Mouse (Mus musculus) CH12.LX (cell line): ENCODE results near the gene Faxc. TPM values are rescaled to one million over a fixed set of nuclear protein-coding genes. Genes with fewer than 3 reads are reported as not detected.

ENCODE experiments used
- DNase-seq: peaks from one replicate; pipeline ENCODE4 v3.0.0-alpha.2; 2013; ENCODE audit errors: extremely low read depth
- H3K27ac ChIP-seq: 2 replicates; pipeline ENCODE4 v1.5.1; 2012; ENCODE audit warnings: low read depth, mild to moderate bottlenecking, control low read depth, moderate library complexity; ENCODE audit not compliant: insufficient read depth
- H3K27me3 ChIP-seq: replicated peaks from 2 replicates; pipeline ENCODE3; 2012; ENCODE audit warnings: inconsistent platforms
- H3K36me3 ChIP-seq, 2 experiments: replicated peaks in 1 of 2; 2 replicates each; pipeline versions ENCODE3 to v1.6.1; 2012; ENCODE audit warnings: inconsistent platforms in 1 of 2, low read length in 1 of 2, mild to moderate bottlenecking in 1 of 2, mixed read lengths in 1 of 2, moderate library complexity in 1 of 2; ENCODE audit not compliant: control insufficient read depth in 1 of 2, insufficient read depth in 1 of 2
- H3K4me1 ChIP-seq, 2 experiments: 2 replicates each; pipeline ENCODE4 v1.6.1; 2012; ENCODE audit warnings: inconsistent platforms in 1 of 2, moderate library complexity in 1 of 2; ENCODE audit not compliant: insufficient read depth in 2 of 2, control insufficient read depth in 1 of 2
- H3K4me2 ChIP-seq: 2 replicates; pipeline ENCODE4 v1.6.1; 2012; ENCODE audit warnings: low read depth, mild to moderate bottlenecking, control low read depth; ENCODE audit not compliant: poor library complexity, insufficient read depth, severe bottlenecking
- H3K4me3 ChIP-seq, 3 experiments: fragments of 150-350 bp in 1 of 3; sonication (generic) in 1 of 3; replicated peaks in 1 of 3; 2 replicates each; pipeline versions ENCODE3 to v1.5.1; 2011 to 2012; ENCODE audit warnings: low read depth in 2 of 3, low read length in 2 of 3, mild to moderate bottlenecking in 2 of 3, moderate library complexity in 2 of 3, control low read depth in 1 of 3, improper control_type of control experiment in 1 of 3, inconsistent platforms in 1 of 3, mixed read lengths in 1 of 3; ENCODE audit not compliant: poor library complexity in 1 of 3
- H3K79me2 ChIP-seq: replicated peaks from 2 replicates; pipeline ENCODE4 v1.6.1; 2012; ENCODE audit warnings: mild to moderate bottlenecking, moderate library complexity; ENCODE audit not compliant: control insufficient read depth, poor library complexity, insufficient read depth, severe bottlenecking; ENCODE audit errors: extremely low read depth
- H3K9ac ChIP-seq: 2 replicates; pipeline ENCODE4 v1.6.1; 2012; ENCODE audit warnings: low read depth, mild to moderate bottlenecking, control low read depth, moderate library complexity; ENCODE audit not compliant: insufficient read depth
- H3K9me3 ChIP-seq: replicated peaks from 2 replicates; pipeline ENCODE3; 2012; ENCODE audit warnings: low read length, inconsistent platforms, mixed read lengths
- CHD2 ChIP-seq: IDR thresholded peaks from 2 replicates; pipeline ENCODE4 v1.6.1; 2011; ENCODE audit warnings: low read length, improper control_type of control experiment
- EP300 ChIP-seq: IDR thresholded peaks from 2 replicates; pipeline ENCODE4 v1.6.1; 2011; ENCODE audit warnings: low read length, improper control_type of control experiment
- ETS1 ChIP-seq: conservative IDR thresholded peaks from 2 replicates; pipeline ENCODE4 v1.6.1; 2012; ENCODE audit warnings: low read depth, mild to moderate bottlenecking, inconsistent platforms, low read length, improper control_type of control experiment, moderate library complexity
- GABPA ChIP-seq: IDR thresholded peaks from 2 replicates; pipeline ENCODE4 v1.6.1; 2012; ENCODE audit warnings: low read depth, low read length, improper control_type of control experiment, inconsistent platforms; ENCODE audit not compliant: insufficient replicate concordance
- HCFC1 ChIP-seq: IDR thresholded peaks from 2 replicates; pipeline ENCODE4 v1.6.1; 2012; ENCODE audit warnings: low read depth, mild to moderate bottlenecking, inconsistent platforms, low read length, improper control_type of control experiment
- IRF4 ChIP-seq: IDR thresholded peaks from 2 replicates; pipeline ENCODE4 v1.6.1; 2014; ENCODE audit warnings: low read depth, mild to moderate bottlenecking, inconsistent platforms, low read length, improper control_type of control experiment
- JUN ChIP-seq: IDR thresholded peaks from 2 replicates; pipeline ENCODE4 v1.6.1; 2011; ENCODE audit warnings: low read depth, mild to moderate bottlenecking, low read length, improper control_type of control experiment, moderate library complexity; ENCODE audit not compliant: insufficient read depth
- KAT2A ChIP-seq: IDR thresholded peaks from 2 replicates; pipeline ENCODE4 v1.6.1; 2012; ENCODE audit warnings: low read length, improper control_type of control experiment, inconsistent platforms; ENCODE audit not compliant: insufficient replicate concordance
- MAFK ChIP-seq: IDR thresholded peaks from 2 replicates; pipeline ENCODE4 v1.6.1; 2011; ENCODE audit warnings: low read length, improper control_type of control experiment; ENCODE audit not compliant: insufficient replicate concordance
- MAX ChIP-seq: IDR thresholded peaks from 2 replicates; pipeline ENCODE4 v1.6.1; 2011; ENCODE audit warnings: low read length, improper control_type of control experiment
- MYC ChIP-seq: IDR thresholded peaks from 2 replicates; pipeline ENCODE4 v1.6.1; 2011; ENCODE audit warnings: low read depth, mild to moderate bottlenecking, improper control_type of control experiment, low read length
- POLR2A ChIP-seq: IDR thresholded peaks from 2 replicates; pipeline ENCODE4 v1.6.1; 2011; ENCODE audit warnings: low read depth, mild to moderate bottlenecking, improper control_type of control experiment, low read length
- POLR2AphosphoS2 ChIP-seq: IDR thresholded peaks from 2 replicates; pipeline ENCODE4 v1.6.1; 2011; ENCODE audit warnings: low read depth, low read length, improper control_type of control experiment
- RAD21 ChIP-seq: IDR thresholded peaks from 2 replicates; pipeline ENCODE4 v1.6.1; 2011; ENCODE audit warnings: low read depth, mild to moderate bottlenecking, low read length, improper control_type of control experiment, moderate library complexity
- SIN3A ChIP-seq: IDR thresholded peaks from 2 replicates; pipeline ENCODE4 v1.6.1; 2012; ENCODE audit warnings: low read length, improper control_type of control experiment, inconsistent platforms
- SMC3 ChIP-seq: IDR thresholded peaks from 2 replicates; pipeline ENCODE4 v1.6.1; 2011; ENCODE audit warnings: low read depth, low read length, improper control_type of control experiment
- TBP ChIP-seq: conservative IDR thresholded peaks from 2 replicates; pipeline ENCODE4 v1.6.1; 2011; ENCODE audit warnings: low read depth, low read length, improper control_type of control experiment
- TCF12 ChIP-seq: IDR thresholded peaks from 2 replicates; pipeline ENCODE4 v1.6.1; 2014; ENCODE audit warnings: low read depth, mild to moderate bottlenecking, inconsistent platforms, low read length, improper control_type of control experiment
- USF2 ChIP-seq: conservative IDR thresholded peaks from 2 replicates; pipeline ENCODE4 v1.6.1; 2011; ENCODE audit warnings: low read depth, low read length, improper control_type of control experiment
- ZMIZ1 ChIP-seq: IDR thresholded peaks from 2 replicates; pipeline ENCODE4 v1.6.1; 2012; ENCODE audit warnings: low read depth, mild to moderate bottlenecking, inconsistent platforms, low read length, improper control_type of control experiment
- ZNF384 ChIP-seq: IDR thresholded peaks from 2 replicates; pipeline ENCODE4 v1.6.1; 2012; ENCODE audit warnings: low read depth, low read length, improper control_type of control experiment, inconsistent platforms
- dilution Hi-C: fragments of 300-500 bp; cut with MboI; formaldehyde crosslinking; loops from 2 replicates; pipeline ENCODE4 v1.14.3; 2020; ENCODE audit warnings: low sequenced_read_pairs; ENCODE audit not compliant: extremely low pct_unique_long_range_greater_than_20kb, extremely low pct_ligation_motif_present
- in situ Hi-C: fragments of 300-500 bp; cut with MboI; formaldehyde crosslinking; loops from 3 replicates; pipeline ENCODE4 v1.14.3; 2019; ENCODE audit warnings: low sequenced_read_pairs, low pct_ligation_motif_present, low pct_unique_long_range_greater_than_20kb, mixed read lengths
- polyA plus RNA-seq: library from polyadenylated mRNA; unstranded; fragments of >175 nt; gene quantifications from 2 replicates; pipeline ENCODE4 v1.2.1, GENCODE M21; 2012; ENCODE audit warnings: low read depth; ENCODE audit not compliant: insufficient read length
- total RNA-seq, 2 experiments: library from RNA; depleted of rRNA; stranded (reverse); fragments of 300-350 nt in 1 of 2; fragments of >200 nt in 1 of 2; gene quantifications; 2 replicates each; pipeline ENCODE4 v1.2.3; 2012 to 2014

Faxc gene
- total and polyA plus RNA-seq, 3 experiments = 0.16 to 1.7 (median 0.37) TPM

DNA sequence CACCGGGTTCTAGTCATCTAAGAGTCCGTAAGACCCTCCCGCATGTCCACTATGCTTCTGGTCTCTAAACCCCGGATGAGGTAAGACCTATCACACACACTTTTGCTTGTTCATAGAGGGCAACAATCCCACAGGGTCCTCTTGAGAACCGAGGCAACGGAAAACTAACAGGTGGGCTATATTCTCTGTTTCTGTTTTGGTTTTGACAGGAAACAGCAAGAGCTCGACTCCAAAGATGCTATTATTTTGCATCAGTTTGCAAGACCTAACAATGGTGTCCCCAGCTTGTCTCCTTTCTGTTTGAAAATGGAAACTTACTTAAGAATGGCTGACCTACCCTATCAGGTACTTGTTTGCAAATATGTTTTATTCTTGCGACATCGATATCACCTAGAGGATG is 5.3 kb downstream of the Faxc start:
- Histone ChIP-seq H3K4me2 (peak overlapping the region; percentile 89), H3K4me3 (no peak overlapping the region), H3K27me3 (no peaks in the 10 kb centered on the region), H3K27ac (peak overlapping the region; percentile 30), H3K9me3 (no peaks in the 10 kb centered on the region), H3K4me1 (peaks cover 18 to 33% of the 10 kb centered on the region in 2 experiments), H3K9ac (peak overlapping the region; percentile 60), H3K79me2 (no peaks in the 10 kb centered on the region), H3K36me3 (no peaks in the 10 kb centered on the region)
- in situ Hi-C loops (no loop called here), dilution Hi-C loops (no loop called here)
- TF ChIP-seq MYC = 0 out of 2 replicates have a peak, but pooled peaks have one; percentile 27
- no peak for TF ChIP-seq POLR2AphosphoS2
- TF ChIP-seq TCF12 = 0 out of 2 replicates have a peak, but pooled peaks have one; percentile 49
- no peak for TF ChIP-seq USF2
- TF ChIP-seq RAD21 = no peak
- peak; percentile 51; the same call in 1 of the 2 replicates for TF ChIP-seq SIN3A
- no peak for TF ChIP-seq CHD2
- TF ChIP-seq HCFC1 = no peak
- peak; percentile 24; the same call in 1 of the 2 replicates for TF ChIP-seq POLR2A
- no peak for TF ChIP-seq KAT2A
- TF ChIP-seq GABPA = no peak
- TF ChIP-seq EP300 = peak; percentile 62; the same call in 1 of the 2 replicates
- TF ChIP-seq IRF4 = peak; percentile 77
- TF ChIP-seq TBP = 0 out of 2 replicates have a peak, but pooled peaks have one; percentile 11
- TF ChIP-seq ETS1 = peak; percentile 70
- TF ChIP-seq MAFK = 0 out of 2 replicates have a peak, but pooled peaks have one; percentile 7
- no peak for TF ChIP-seq MAX
- TF ChIP-seq ZMIZ1 = no peak
- no peak for DNase-seq

DNA sequence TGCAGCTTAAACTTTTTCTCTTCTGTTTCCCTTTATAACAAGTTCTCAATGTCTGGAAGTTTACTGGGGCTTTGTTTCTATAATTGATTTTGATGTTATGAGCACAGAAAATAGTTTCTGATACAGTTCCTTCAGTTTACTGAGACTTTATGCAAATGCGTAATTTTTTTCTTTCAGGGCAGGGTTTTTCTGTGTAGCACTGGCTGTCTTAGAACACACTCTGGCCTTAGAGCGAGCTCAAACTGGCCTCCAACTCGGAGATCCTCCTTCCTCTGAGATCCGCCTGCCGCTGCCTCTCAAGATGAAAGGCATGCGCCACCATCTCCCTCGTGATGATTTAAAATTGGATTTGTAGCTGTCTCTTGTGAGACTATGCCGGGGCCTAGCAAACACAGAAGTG is 6.8 kb downstream of the Faxc start:
- in situ Hi-C loops (no loop called here), dilution Hi-C loops (no loop called here)
- H3K36me3 ChIP-seq = no peaks in the 10 kb centered on the region
- H3K4me1 ChIP-seq = peaks cover 18 to 33% of the 10 kb centered on the region in 2 experiments
- DNase-seq = no peak
- TF ChIP-seq POLR2A = peak; percentile 62
- no peak for TF ChIP-seq USF2
- TF ChIP-seq ZNF384 = peak; percentile 90
- no peak for TF ChIP-seq SMC3
- TF ChIP-seq TBP = peak; percentile 74
- TF ChIP-seq JUN = no peak
- no peak for TF ChIP-seq HCFC1
- H3K27me3 ChIP-seq = no peaks in the 10 kb centered on the region
- 0 out of 2 replicates have a peak overlapping the region, but pooled peaks have one; percentile 3 for H3K4me2 ChIP-seq
- no peak overlapping the region for H3K4me3 ChIP-seq
- no peaks in the 10 kb centered on the region for H3K79me2 ChIP-seq
- no peaks in the 10 kb centered on the region for H3K9me3 ChIP-seq
- peak overlapping the region; percentile 58 for H3K27ac ChIP-seq
- H3K9ac ChIP-seq = peak overlapping the region; percentile 17; the same call in 1 of the 2 replicates
